Mouse (Mus musculus) adrenal gland, postnatal 25 days (tissue): ENCODE data around the gene Sema5a. TPM values are rescaled to one million over a fixed set of nuclear protein-coding genes. Genes with fewer than 3 reads are reported as not detected.
A peak's percentile ranks its signal among the peaks of the same experiment; 100 is the strongest.

Experiments used
- DNase-seq: peaks from one replicate; pipeline ENCODE4 v3.0.0; 2021; ENCODE audit warnings: mixed read lengths
- total RNA-seq: library from RNA; stranded (reverse); gene quantifications from 2 replicates; pipeline ENCODE4 v1.2.3, GENCODE M21; 2021

The Sema5a gene
- total RNA-seq, 1 experiment from 2014 or later: 22.6 TPM

- no peak for DNase-seq
These were observed 411.4 kb downstream of the Sema5a start for GRCm38 (mm10) chr15:32656017-32656416.

- DNase-seq: no peak
These were observed 431.8 kb downstream of the Sema5a start for GRCm38 (mm10) chr15:32676446-32676845.

- no peak for DNase-seq
These were observed 440.5 kb downstream of the Sema5a start for GRCm38 (mm10) chr15:32685152-32685551.

GRCm38 (mm10) chr15:32691021-32691420 is 446.4 kb downstream of the Sema5a start:
- DNase-seq: no peak

- DNase-seq: no peak
These were observed 448.4 kb downstream of the Sema5a start for GRCm38 (mm10) chr15:32693006-32693405.

- no peak for DNase-seq
These were observed 472.8 kb downstream of the Sema5a start for GRCm38 (mm10) chr15:32717298-32717985.

GRCm38 (mm10) chr15:32718293-32718963 is 473.8 kb downstream of the Sema5a start:
- DNase-seq: peak; percentile 67

GRCm38 (mm10) chr15:32718964-32719311 is 474.3 kb downstream of the Sema5a start:
- no peak for DNase-seq

GRCm38 (mm10) chr15:32730839-32731238 is 486.2 kb downstream of the Sema5a start:
- DNase-seq: peak; percentile 42

Other genes starting within 250 kb of the Sema5a start
- gene Tas2r119, start 67.5 kb upstream of the Sema5a start, total RNA-seq: not detected in 2 replicates